Mouse (Mus musculus): ENCODE measurements around the gene Phlda1.

- TF ChIP-seq GATA1 (IDR thresholded peaks at IDR 0.05; ENCODE audit: borderline replicate concordance, low read length): no peak
- no peak for TF ChIP-seq FLI1 (IDR thresholded peaks at IDR 0.05; ENCODE audit: low read length)
Measured at GRCm38 (mm10) chr10:111516804-111517436, 10.8 kb downstream of the Phlda1 start.
